Mouse (Mus musculus) bone marrow macrophage, adult 2 months (primary cell): ENCODE data around the gene Dis3l.

ENCODE experiments used
- CTCF ChIP-seq: IDR thresholded peaks from 2 replicates; pipeline ENCODE4 v1.5.1; 2012; ENCODE audit warnings: low read depth, mild to moderate bottlenecking, low read length, moderate library complexity
- POLR2A ChIP-seq: IDR thresholded peaks from 2 replicates; pipeline ENCODE4 v1.6.1; 2012; ENCODE audit warnings: mild to moderate bottlenecking, low read depth, low read length, borderline replicate concordance

DNA sequence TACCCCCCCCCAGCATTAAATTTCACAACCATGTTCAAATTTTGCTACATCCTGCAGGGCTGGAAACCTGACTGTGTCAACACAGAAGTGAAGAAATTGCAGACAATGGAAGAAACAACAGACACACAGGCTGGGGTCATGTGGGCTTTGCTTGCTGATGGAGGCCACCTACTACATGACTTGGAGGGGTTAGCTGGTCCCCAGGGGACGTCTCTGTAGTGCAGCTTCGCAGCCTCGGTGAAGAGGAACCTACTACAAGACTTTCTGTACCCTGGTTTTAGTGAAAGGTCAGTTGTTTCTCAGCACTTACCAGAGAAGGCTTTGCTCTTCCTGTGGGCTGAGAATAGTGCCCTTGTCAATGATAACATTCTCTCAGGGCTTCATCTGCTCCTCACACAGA is 69.8 kb downstream of the Dis3l start:
- TF ChIP-seq CTCF = no peak
- TF ChIP-seq POLR2A = no peak
